Mouse (Mus musculus) forebrain, embryonic 11.5 days (tissue): Measurements from ENCODE around the gene Nsg1. TPM values are rescaled to one million over a fixed set of nuclear protein-coding genes. Genes with fewer than 3 reads are reported as not detected.

Experiments used
- ATAC-seq: fragments of 200-750 bp; cut with Nextera tagmentation; replicated peaks from 2 replicates; pipeline ENCODE4 v1.8.0; 2017; ENCODE audit warnings: moderate TSS enrichment; ENCODE audit not compliant: low FRiP score
- DNase-seq: peaks from one replicate; pipeline ENCODE4 v3.0.0-alpha.2; 2017; ENCODE audit warnings: low spot score
- H3K27ac ChIP-seq: fragments of 300-500 bp; sonication (generic); 2 replicates; pipeline ENCODE4 v1.5.1; 2014; ENCODE audit warnings: low read depth, low read length
- H3K27me3 ChIP-seq: fragments of 300-500 bp; sonication (generic); 2 replicates; pipeline ENCODE4 v1.6.1; 2014; ENCODE audit warnings: mild to moderate bottlenecking, low read length, mixed read lengths; ENCODE audit not compliant: control insufficient read depth, insufficient read depth
- H3K36me3 ChIP-seq: fragments of 300-500 bp; sonication (generic); 2 replicates; pipeline ENCODE4 v1.6.1; 2014; ENCODE audit warnings: mild to moderate bottlenecking, low read length, moderate library complexity, mixed read lengths; ENCODE audit not compliant: control insufficient read depth, insufficient read depth
- H3K4me1 ChIP-seq: fragments of 300-500 bp; sonication (generic); replicated peaks from 2 replicates; pipeline ENCODE4 v1.6.1; 2014; ENCODE audit warnings: low read length, mixed read lengths; ENCODE audit not compliant: control insufficient read depth, insufficient read depth
- H3K4me2 ChIP-seq: fragments of 300-500 bp; sonication (generic); 2 replicates; pipeline ENCODE4 v1.6.1; 2014; ENCODE audit warnings: low read depth, mild to moderate bottlenecking, low read length, moderate library complexity, mixed read lengths; ENCODE audit not compliant: severe bottlenecking
- H3K4me3 ChIP-seq: fragments of 300-500 bp; sonication (generic); 2 replicates; pipeline ENCODE4 v1.5.1; 2014; ENCODE audit warnings: low read depth, low read length
- H3K9ac ChIP-seq: fragments of 300-500 bp; sonication (generic); 2 replicates; pipeline ENCODE4 v1.6.1; 2014; ENCODE audit warnings: low read length
- H3K9me3 ChIP-seq: fragments of 300-500 bp; sonication (generic); 2 replicates; pipeline ENCODE4 v1.6.1; 2016; ENCODE audit warnings: low read length, mixed read lengths; ENCODE audit not compliant: control insufficient read depth
- WGBS: fragments of 180-500 bp; shearing (Covaris S2); extraction: QIAGEN DNeasy Blood & Tissue Kit; methylation state at CpG from one replicate; pipeline ENCODE4 v1.1.7; 2014; 5-methylcytosine and 5-hydroxymethylcytosine counted together
- polyA plus RNA-seq: library from polyadenylated mRNA; unstranded; fragments of >200 nt; fragmentation: Nextera tagmentation; extraction: Ambion mirVana; gene quantifications from 2 replicates; pipeline ENCODE4 v1.2.1, GENCODE M21; 2014

The Nsg1 gene
- 54.3 and 76.1 TPM in 2 replicates for polyA plus RNA-seq

DNA sequence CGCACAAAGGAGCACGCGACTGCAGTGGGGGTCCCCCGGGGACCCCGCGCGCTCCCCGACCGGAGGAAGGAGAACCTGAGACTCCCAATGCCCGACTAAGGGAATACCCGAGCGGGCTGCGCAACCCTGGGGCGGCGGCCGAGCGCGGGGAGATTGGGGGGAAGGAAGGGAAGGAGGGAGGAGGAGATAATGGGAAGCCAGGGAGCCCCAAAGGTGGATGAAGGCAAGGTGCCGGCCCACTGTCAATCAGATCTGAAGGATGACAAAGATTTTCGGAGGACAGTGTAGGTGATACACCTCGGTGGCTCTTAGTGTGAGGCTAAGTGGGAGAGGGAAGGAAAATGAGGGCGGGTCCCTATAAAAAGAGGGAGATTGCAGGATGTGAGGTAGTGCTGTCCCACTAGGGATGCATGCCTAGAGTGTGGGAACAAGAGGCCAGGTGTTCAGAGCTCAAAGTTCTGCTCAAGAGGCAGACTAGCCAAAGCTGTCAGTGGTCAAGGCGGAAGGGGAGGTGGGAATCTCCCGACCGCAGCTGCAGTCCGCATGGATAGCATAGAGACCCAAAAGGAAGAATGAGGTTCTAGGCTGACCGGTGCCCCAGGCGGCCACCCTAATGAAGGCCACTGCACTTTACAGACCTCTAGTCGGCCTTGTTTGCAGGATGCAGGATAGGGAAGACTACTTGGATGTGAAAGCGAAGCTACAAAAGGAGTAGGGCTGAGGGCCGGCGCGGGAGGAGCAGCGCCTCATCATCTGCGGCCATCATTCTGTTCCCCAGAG is at the start of gene Nsg1:
Gene Nsg1, minus strand, starts transcription at position 274 of the 780 bp plus-strand sequence.
- H3K27me3 ChIP-seq = 0 out of 2 replicates have a peak, but pooled peaks cover 4% of the 10 kb centered on the region
- H3K36me3 ChIP-seq = peaks cover 23% of the 10 kb centered on the region
- peak within 1 kb of the TSS; percentile 52; the same call in 1 of the 2 replicates for H3K27ac ChIP-seq
- H3K9me3 ChIP-seq = no peaks in the 10 kb centered on the region
- DNase-seq (no peak), ATAC-seq (peak; percentile 44)
- peak within 1 kb of the TSS; percentile 99 for H3K9ac ChIP-seq
- H3K4me3 ChIP-seq = peak within 1 kb of the TSS; percentile 86
- H3K4me1 ChIP-seq = peaks cover 3% of the 10 kb centered on the region; the same call in 1 of the 2 replicates
- 8% methylated on average over 34 of the region's 35 CpGs for WGBS
- peak within 1 kb of the TSS; percentile 70 for H3K4me2 ChIP-seq

DNA sequence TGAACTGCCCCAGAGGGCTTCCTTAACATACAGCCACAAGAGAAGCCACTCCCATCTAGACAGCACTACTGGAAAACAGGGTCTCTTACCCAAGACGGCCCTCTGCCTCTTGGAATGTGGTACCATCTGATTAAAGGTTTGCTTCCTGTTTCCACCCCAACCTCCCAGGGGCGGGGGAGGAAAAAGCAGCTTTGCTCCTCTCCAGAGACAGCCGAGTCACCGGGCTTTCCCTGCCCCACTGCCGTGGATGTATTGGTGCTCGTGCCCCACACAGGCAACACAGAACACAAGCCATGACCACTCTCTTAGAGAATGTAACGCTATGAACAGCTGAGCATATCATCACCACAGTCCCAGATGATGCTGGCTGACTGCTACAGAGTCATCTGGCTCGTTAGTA is 49.3 kb upstream of the Nsg1 start:
- Histone ChIP-seq H3K27me3 (no peaks in the 10 kb centered on the region), H3K4me1 (no peaks in the 10 kb centered on the region), H3K27ac (no peak overlapping the region), H3K36me3 (peaks cover 13% of the 10 kb centered on the region), H3K9me3 (no peaks in the 10 kb centered on the region), H3K9ac (no peak overlapping the region), H3K4me2 (no peak overlapping the region), H3K4me3 (no peak overlapping the region)
- DNase-seq = no peak
- WGBS = 72% methylated on average over 8 of the region's 8 CpGs
- no peak for ATAC-seq

DNA sequence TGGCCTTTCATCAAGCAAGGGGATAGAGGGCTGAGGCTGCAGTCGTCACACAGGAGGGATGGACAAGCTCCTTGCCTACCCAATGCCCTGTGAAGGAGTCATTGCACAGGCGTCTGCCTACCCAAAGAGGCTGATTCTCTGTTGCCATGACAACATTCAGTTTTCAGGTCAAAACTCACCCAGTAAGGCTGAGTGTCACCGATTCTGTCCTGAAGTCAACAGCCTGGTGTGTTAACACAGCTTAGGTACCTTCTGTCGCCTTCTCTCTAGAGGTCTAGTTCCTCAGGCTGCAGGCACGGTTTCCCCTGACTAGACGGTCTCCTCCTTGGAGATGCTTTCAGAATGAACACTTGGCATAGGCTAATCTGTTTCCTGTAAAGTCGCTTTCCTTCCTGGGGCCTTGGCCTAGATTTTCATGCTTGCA is 45.6 kb upstream of the Nsg1 start:
- H3K9me3 ChIP-seq = no peaks in the 10 kb centered on the region
- H3K9ac ChIP-seq = no peak overlapping the region
- peaks cover 5% of the 10 kb centered on the region; the same call in 1 of the 2 replicates for H3K36me3 ChIP-seq
- DNase-seq = no peak
- H3K27ac ChIP-seq = no peak overlapping the region
- H3K4me2 ChIP-seq = no peak overlapping the region
- no peaks in the 10 kb centered on the region for H3K27me3 ChIP-seq
- no peak overlapping the region for H3K4me3 ChIP-seq
- 88% methylated on average over 7 of the region's 7 CpGs for WGBS
- no peak for ATAC-seq
- H3K4me1 ChIP-seq = no peaks in the 10 kb centered on the region

DNA sequence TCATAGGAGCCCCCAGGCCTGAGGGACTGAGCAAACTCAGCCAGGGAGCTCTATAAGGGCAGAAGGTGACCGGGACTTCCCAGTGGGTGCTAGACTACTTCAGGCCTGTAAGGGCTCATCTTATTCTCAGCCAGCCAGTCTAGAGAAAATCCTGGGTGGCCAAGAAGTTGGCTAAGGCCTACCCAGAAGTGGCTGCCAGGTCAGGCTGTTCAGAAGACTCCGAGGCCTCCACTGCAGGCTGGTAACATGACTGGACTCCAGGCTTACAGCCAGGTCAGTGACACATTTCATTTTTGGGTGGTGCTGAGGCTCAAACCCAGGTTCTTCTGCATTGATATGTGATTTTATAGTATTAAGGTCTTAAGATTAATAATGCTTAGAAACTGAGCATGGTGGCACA is 40.0 kb upstream of the Nsg1 start:
- Histone ChIP-seq H3K36me3 (peaks cover 5% of the 10 kb centered on the region; the same call in 1 of the 2 replicates), H3K9me3 (no peaks in the 10 kb centered on the region), H3K9ac (no peak overlapping the region), H3K27ac (no peak overlapping the region), H3K27me3 (no peaks in the 10 kb centered on the region; the same call in 1 of the 2 replicates), H3K4me3 (no peak overlapping the region), H3K4me2 (no peak overlapping the region), H3K4me1 (no peaks in the 10 kb centered on the region)
- 93% methylated on average over 2 of the region's 2 CpGs for WGBS
- no peak for ATAC-seq
- no peak for DNase-seq

DNA sequence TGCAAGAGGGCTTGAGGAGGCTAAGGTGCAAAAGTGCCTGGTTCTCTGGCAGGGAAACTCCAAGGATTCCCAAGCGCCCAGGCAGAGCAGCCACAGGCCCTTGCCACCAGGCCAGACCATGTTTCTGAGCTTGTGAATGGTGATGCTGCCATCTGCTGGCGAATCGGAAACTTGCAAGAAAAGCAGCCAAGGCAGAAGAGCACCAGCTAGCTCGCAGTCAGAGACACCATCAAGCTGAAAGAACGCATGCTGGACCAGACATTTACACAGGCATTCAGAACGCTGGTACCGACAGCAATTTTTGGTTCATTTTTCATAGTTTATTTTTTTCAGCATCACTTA is 37.7 kb upstream of the Nsg1 start:
- no peaks in the 10 kb centered on the region; the same call in 1 of the 2 replicates for H3K27me3 ChIP-seq
- ATAC-seq = peak; percentile 82
- H3K4me3 ChIP-seq = no peak overlapping the region
- no peaks in the 10 kb centered on the region for H3K9me3 ChIP-seq
- no peaks in the 10 kb centered on the region for H3K4me1 ChIP-seq
- no peak overlapping the region for H3K9ac ChIP-seq
- 19% methylated on average over 7 of the region's 7 CpGs for WGBS
- H3K4me2 ChIP-seq = no peak overlapping the region
- peaks cover 1% of the 10 kb centered on the region; the same call in 1 of the 2 replicates for H3K36me3 ChIP-seq
- DNase-seq = peak; percentile 92
- H3K27ac ChIP-seq = no peak overlapping the region

DNA sequence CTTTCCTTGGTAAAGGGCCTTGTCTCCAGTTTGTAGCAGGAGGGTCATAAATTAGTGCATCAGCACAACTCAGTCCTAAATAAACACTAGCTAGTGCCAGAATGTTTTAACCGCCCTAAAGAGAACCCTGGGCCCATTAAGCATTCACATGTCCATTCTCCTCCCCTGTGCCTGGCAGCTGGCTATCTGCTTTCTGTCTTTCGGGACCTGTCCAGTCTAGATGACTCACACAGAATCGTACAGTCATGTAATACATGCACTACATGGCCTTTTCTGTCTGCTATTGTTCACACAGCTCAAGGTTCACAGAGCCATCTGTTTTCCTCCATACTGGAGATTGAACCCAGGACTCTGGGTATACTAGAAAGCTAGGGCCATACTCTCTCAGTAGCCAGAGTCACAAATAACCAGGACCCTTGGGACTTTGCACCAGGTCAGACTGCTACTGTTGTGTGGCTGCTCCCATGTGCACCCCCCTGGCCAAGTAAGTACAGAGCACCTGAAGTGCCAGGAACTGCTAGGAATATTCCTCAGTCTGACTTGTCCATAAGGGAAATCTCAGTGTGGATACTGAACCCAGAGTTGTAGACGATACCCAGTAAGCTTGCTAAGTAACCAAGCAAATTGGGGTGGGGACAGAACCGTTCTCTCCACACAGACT is 37.2 kb upstream of the Nsg1 start:
- WGBS = 80% methylated on average over 5 of the region's 5 CpGs
- DNase-seq = no peak
- Histone ChIP-seq H3K36me3 (no peaks in the 10 kb centered on the region; the same call in 1 of the 2 replicates), H3K4me3 (no peak overlapping the region), H3K9ac (no peak overlapping the region), H3K27ac (no peak overlapping the region), H3K4me1 (no peaks in the 10 kb centered on the region), H3K27me3 (no peaks in the 10 kb centered on the region; the same call in 1 of the 2 replicates), H3K4me2 (no peak overlapping the region), H3K9me3 (no peaks in the 10 kb centered on the region)
- ATAC-seq = no peak

DNA sequence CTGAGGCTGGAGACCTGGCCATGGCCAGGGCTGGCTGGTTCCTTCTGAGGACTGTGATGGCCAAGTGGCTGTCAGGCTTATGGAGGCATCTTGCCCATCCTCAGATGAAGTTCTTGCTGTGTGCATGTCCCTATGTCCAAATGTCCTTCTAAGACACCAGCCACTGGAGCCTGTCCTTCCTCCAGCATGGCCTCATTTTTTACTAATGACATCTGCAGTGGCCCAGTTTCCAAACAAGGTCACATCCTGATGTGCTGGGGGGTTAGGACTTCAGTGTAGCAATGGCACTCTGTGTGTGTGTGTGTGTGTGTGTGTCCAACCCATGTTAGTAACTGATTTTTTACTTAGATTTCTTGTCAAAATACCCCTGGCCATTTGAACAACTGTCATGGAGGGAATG is 36.2 kb upstream of the Nsg1 start:
- Histone ChIP-seq H3K4me2 (no peak overlapping the region), H3K9me3 (no peaks in the 10 kb centered on the region), H3K27ac (no peak overlapping the region), H3K36me3 (no peaks in the 10 kb centered on the region), H3K27me3 (no peaks in the 10 kb centered on the region; the same call in 1 of the 2 replicates), H3K4me1 (no peaks in the 10 kb centered on the region), H3K9ac (no peak overlapping the region), H3K4me3 (no peak overlapping the region)
- DNase-seq (no peak), ATAC-seq (no peak)

DNA sequence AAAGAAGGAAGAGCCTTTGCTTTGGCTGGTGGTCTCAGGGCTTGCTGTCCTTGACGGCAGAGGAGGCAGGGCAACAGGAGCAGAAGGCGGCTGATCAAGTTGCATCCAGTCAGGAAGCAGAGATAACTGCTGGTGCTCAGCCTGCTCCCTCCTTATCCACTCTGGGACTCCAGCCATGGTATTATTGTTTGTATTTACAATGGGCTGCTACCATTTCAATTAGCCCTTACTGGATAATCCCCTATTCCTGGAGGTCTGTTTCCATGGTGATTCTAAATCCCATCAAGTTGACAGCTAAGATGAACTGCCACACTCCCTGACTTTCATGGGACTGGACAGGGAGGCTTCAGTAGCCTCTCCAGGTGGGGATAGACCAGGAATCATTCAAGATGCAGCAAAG is 35.2 kb upstream of the Nsg1 start:
- H3K9ac ChIP-seq = no peak overlapping the region
- H3K27ac ChIP-seq = no peak overlapping the region
- 4% methylated on average over 2 of the region's 2 CpGs for WGBS
- DNase-seq = no peak
- H3K4me2 ChIP-seq = no peak overlapping the region
- H3K4me3 ChIP-seq = no peak overlapping the region
- no peak for ATAC-seq
- H3K36me3 ChIP-seq = no peaks in the 10 kb centered on the region
- H3K27me3 ChIP-seq = no peaks in the 10 kb centered on the region; the same call in 1 of the 2 replicates
- no peaks in the 10 kb centered on the region for H3K4me1 ChIP-seq
- H3K9me3 ChIP-seq = no peaks in the 10 kb centered on the region; the same call in 1 of the 2 replicates
